Mouse (Mus musculus): Measurements from ENCODE around the gene Eif2ak2. TPM values are rescaled to one million over a fixed set of nuclear protein-coding genes. Genes with fewer than 3 reads are reported as not detected.
A peak's percentile ranks its signal among the peaks of the same experiment; 100 is the strongest.

The Eif2ak2 gene
- polyA plus RNA-seq, 1 experiment from 2014 or later = 8.3 TPM

DNA sequence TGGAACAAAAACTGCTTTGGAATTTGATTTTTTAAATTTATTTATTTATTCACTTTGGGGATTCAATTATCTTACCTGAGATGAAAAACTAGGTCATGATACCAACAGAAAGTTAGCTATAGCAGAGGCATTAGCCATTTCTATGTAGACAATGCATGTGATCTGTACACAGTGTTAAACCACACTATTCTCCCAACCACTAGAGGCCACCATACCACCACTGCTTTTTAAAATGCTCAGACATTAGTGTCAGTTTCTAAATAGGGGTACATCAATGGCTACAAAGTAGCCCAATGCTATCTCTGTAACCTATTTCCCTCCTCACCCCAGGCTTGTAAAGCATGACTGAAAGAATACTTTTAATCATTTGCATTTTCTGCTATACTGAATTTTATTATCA, 73.4 kb downstream of the Eif2ak2 start:
- H3K36me3 ChIP-seq (ENCODE audit: control insufficient read depth, insufficient read depth, low read length) = no peaks in the 10 kb centered on the region
- H3K4me3 ChIP-seq (ENCODE audit: low read depth, low read length) = no peak overlapping the region
- no peak overlapping the region for H3K9ac ChIP-seq (ENCODE audit: low read depth, low read length)
- H3K4me1 ChIP-seq (replicated peaks; ENCODE audit: control insufficient read depth, insufficient read depth, low read length) = no peaks in the 10 kb centered on the region
- H3K9me3 ChIP-seq (ENCODE audit: control insufficient read depth, low read length) = no peaks in the 10 kb centered on the region
- ATAC-seq (replicated peaks; ENCODE audit: low FRiP score) (peak; percentile 63), DNase-seq (ENCODE audit: low spot score) (no peak)
- H3K4me2 ChIP-seq = no peak overlapping the region
- no peak overlapping the region for H3K27ac ChIP-seq (ENCODE audit: low read depth, low read length)
- no peaks in the 10 kb centered on the region for H3K27me3 ChIP-seq (replicated peaks; ENCODE audit: control insufficient read depth, insufficient read depth, low read length)

Other genes starting within 250 kb of the Eif2ak2 start
- gene Strn, start 145.4 kb downstream of the Eif2ak2 start, polyA plus RNA-seq (2014; fragmentation: Nextera tagmentation; extraction: Ambion mirVana) = 6.8 and 7.2 TPM in 2 replicates
- 12.5 and 12.6 TPM in 2 replicates for gene Heatr5b, start 47.2 kb downstream of the Eif2ak2 start, polyA plus RNA-seq (2014; fragmentation: Nextera tagmentation; extraction: Ambion mirVana)
- gene Gpatch11, start 47.0 kb downstream of the Eif2ak2 start, polyA plus RNA-seq (2014; fragmentation: Nextera tagmentation; extraction: Ambion mirVana) = 25.5 and 29.0 TPM in 2 replicates
- 0.14 TPM in 1 of 2 replicates, not detected in the other for gene Sult6b1, start 24.4 kb upstream of the Eif2ak2 start, polyA plus RNA-seq (2014; fragmentation: Nextera tagmentation; extraction: Ambion mirVana)
- gene Cebpzos, start 33.9 kb upstream of the Eif2ak2 start, polyA plus RNA-seq (2014; fragmentation: Nextera tagmentation; extraction: Ambion mirVana) = 80.6 and 95.3 TPM in 2 replicates
- gene Cebpz, start 54.5 kb upstream of the Eif2ak2 start, polyA plus RNA-seq (2014; fragmentation: Nextera tagmentation; extraction: Ambion mirVana) = 73.8 and 74.0 TPM in 2 replicates
- 58.0 and 67.3 TPM in 2 replicates for gene Ndufaf7, start 54.6 kb upstream of the Eif2ak2 start, polyA plus RNA-seq (2014; fragmentation: Nextera tagmentation; extraction: Ambion mirVana)
- 21.8 and 24.8 TPM in 2 replicates for gene Prkd3, start 138.2 kb upstream of the Eif2ak2 start, polyA plus RNA-seq (2014; fragmentation: Nextera tagmentation; extraction: Ambion mirVana)
- gene Qpct, start 169.3 kb upstream of the Eif2ak2 start, polyA plus RNA-seq (2014; fragmentation: Nextera tagmentation; extraction: Ambion mirVana) = 7.5 and 10.3 TPM in 2 replicates

Data from liver, embryonic 11.5 days (tissue).